Mouse (Mus musculus): ENCODE measurements at regions not wholly inside any gene's neighbourhood (a gene's known extent, or its start where the extent isn't known, plus 50 kb on each side); places are given as distances from the start of the nearest gene placed in this dataset.

- DNase-seq: no peak
These were observed 285.3 kb downstream of the Lmo4 start for GRCm38 (mm10) chr3:143919744-143920143.

GRCm38 (mm10) chr3:143914341-143915217 is 290.4 kb downstream of the Lmo4 start:
- peak; percentile 2 for DNase-seq

- no peak for DNase-seq
These were observed 291.9 kb downstream of the Lmo4 start for GRCm38 (mm10) chr3:143913044-143913574.

DNA sequence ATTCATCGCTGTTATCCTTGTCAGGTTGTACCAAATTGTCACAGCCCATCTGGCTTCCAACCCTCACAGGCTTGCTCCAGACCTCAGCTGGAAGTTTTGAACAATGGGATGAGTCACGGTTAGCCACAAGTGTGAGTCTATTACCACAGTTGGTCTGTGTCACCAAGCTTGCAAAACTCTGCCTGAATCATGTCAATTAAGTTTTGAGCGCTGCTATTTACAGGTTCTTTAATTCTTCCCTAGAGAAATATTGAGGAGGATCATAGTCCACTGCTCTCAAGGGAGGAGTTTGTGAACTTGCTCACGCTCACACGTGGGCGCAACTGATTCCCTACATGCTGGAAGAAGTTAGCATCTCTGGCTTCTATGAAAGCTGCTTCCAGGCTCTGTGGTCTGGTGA is 292.6 kb downstream of the Lmo4 start:
- peak; percentile 22 for DNase-seq

- no peak for DNase-seq
These were observed 295.7 kb downstream of the Lmo4 start for GRCm38 (mm10) chr3:143909341-143909740.

DNA sequence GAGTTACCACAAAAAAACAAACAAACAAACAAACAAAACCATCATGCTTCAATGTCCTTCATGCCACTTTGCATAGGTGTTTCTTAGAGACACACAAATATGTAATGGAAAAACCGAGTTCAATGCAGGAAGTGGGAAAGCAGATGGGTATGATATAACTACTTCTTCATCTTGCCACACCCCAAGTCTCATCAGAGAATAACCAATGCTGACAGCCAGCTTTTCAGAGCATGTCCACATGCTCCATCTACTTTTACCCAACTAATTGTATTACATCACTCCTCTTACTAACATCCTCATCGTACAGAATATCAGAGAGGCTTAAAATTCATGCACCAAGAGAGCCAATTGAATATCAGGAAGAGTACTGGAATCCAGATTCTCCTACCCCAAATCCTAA is 301.6 kb downstream of the Lmo4 start:
- no peak for DNase-seq

- DNase-seq: no peak
These were observed 324.2 kb downstream of the Lmo4 start for GRCm38 (mm10) chr3:143880813-143881212.

- no peak for DNase-seq
These were observed 331.1 kb downstream of the Lmo4 start for GRCm38 (mm10) chr3:143873876-143874275.

GRCm38 (mm10) chr3:143866521-143866920 is 338.5 kb downstream of the Lmo4 start:
- DNase-seq: no peak

DNA sequence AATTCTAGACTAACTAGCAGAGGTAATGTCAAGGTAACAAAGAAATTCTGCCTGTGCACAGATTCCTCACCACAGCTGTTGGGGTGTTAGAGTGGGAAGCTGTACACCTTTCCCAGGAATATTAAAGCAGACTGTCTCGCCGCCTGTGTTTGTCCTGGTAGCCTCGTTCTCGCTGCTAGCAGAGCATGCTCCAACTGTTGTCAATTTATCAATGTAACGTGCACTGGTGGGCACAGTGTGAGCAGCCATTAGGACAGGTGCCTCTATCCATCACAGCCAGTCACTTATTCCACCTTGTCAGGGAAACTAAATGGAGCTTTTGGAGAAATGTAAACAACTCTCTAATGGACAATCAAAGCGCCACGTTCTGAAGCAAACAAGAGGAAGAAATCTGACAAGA is 339.4 kb downstream of the Lmo4 start:
- no peak for DNase-seq

GRCm38 (mm10) chr3:143864490-143864889 is 340.5 kb downstream of the Lmo4 start:
- DNase-seq: no peak

- DNase-seq: no peak
These were observed 342.5 kb downstream of the Lmo4 start for GRCm38 (mm10) chr3:143862531-143862930.

- DNase-seq: no peak
These were observed 343.2 kb downstream of the Lmo4 start for GRCm38 (mm10) chr3:143861866-143862265.

GRCm38 (mm10) chr3:143835611-143836240 is 369.3 kb downstream of the Lmo4 start:
- peak; percentile 2 for DNase-seq

- DNase-seq: no peak
These were observed 370.3 kb downstream of the Lmo4 start for GRCm38 (mm10) chr3:143834725-143835124.

- DNase-seq: no peak
These were observed 381.6 kb downstream of the Lmo4 start for GRCm38 (mm10) chr3:143823395-143823777.

- DNase-seq: no peak
These were observed 382.2 kb downstream of the Lmo4 start for GRCm38 (mm10) chr3:143822564-143823394.

GRCm38 (mm10) chr3:143807544-143807943 is 397.5 kb downstream of the Lmo4 start:
- DNase-seq: peak; percentile 20

DNA sequence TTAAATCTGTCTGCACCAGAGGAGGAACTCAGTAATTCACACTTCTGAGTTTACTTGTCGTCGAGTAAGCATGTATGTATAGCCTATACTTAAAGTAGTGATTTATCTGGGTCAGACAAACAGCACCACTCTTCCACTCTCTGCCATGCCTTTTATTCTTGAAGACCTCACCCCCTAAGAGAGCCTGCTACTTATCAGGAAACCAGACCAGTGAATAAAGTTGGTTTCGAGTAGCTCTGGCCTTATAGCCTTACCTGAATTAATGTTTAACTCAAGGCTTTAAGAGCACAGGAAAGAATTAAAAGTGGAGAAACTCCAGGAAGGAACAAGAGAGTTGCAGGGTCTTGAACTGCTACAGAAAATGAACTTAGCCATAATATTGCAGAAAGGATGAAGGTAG is 398.1 kb downstream of the Lmo4 start:
- no peak for DNase-seq

DNA sequence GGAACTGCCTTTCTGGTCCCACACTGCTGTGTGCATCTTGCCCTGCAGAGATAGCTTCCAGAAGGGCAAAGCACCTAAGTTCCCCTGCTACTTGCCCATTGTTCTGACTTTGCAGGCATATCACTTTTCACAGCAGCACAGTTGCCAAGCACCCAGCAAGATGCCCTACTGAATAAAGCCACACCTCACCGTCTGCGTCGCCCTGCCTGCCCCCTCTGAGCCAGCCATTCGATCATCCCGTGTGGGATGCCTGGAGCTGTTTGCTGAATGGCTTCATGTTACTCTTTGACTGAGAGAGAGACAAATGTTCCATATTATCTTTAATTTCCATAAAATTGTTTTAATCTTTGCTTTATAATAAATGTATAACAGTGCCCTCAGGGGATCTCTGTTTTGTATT is 407.2 kb downstream of the Lmo4 start:
- no peak for DNase-seq

DNA sequence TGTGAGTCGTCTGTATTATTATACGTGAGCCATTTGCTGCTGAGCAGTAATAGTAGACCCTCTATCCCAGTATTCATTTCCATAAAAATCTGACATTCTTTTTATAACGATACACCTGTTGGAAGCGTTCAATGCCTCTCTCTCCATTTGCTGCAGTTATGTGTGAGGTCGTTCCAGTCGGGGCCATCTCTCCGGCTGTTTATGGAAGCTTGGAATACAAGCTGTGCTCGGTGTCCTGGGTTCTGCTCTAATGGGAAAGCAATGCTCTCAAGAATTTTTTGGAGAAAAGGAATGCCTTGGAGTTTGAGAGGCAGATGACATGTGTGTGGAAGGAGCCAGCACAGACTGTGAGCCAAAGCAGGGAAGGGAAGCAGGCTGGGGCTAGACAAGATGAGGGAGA is 414.1 kb downstream of the Lmo4 start:
- DNase-seq: no peak

- no peak for DNase-seq
These were observed 415.0 kb downstream of the Lmo4 start for GRCm38 (mm10) chr3:143789932-143790570.

DNA sequence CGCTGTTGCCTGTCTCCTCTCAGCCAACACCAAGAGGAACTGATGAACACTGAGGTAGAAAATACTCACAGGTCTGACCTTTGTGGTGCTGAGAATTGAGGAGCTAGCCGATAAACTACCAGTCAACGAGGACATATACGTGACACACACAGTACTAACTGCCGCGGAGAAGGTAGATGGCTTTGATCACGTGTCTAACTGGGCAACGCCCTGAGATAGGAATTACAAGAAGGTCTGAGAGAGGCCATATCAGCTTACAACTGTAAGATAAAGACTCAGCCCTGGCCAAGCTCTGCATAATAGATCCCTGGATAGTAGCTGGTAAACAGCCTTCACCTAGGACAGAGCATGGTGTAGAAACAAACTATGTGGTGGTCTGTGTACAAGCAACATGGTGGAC is 418.1 kb downstream of the Lmo4 start:
- no peak for DNase-seq
